Mouse (Mus musculus): ENCODE results near the gene Cdkn2c. TPM values are rescaled to one million over a fixed set of nuclear protein-coding genes. Genes with fewer than 3 reads are reported as not detected.
"Not testable (repeated sequence)": the region's sequence is repeated elsewhere in the genome, so short reads cannot be mapped to it uniquely, and the experiment has no call there.

The Cdkn2c gene
- 1 to 10 TPM; 3.4 to 4.5 TPM for total RNA-seq (2021)
- long read RNA-seq, experiment 1, partial matches to known transcripts = 0 of 2 reads
- long read RNA-seq, experiment 1, other reads (novel, unspliced or antisense) = 0 of 2 reads
- long read RNA-seq, experiment 2, partial matches to known transcripts = 0 of 6 reads
- long read RNA-seq, experiment 2, other reads (novel, unspliced or antisense) = 0 of 6 reads

GRCm38 (mm10) chr4:109666461-109667269, at the start of gene Cdkn2c:
Cdkn2c (minus strand) TSS chr4:109667189.
- intact Hi-C loops (cut with DNase I) = loop anchor here (1.0 kb wide), 1 partner anchor 10 kb away; the partner anchor contains the start of gene Faf1
- TF ChIP-seq CTCF (IDR thresholded peaks at IDR 0.05) = no peak; the same call in 1 of the 2 replicates
- DNase-seq (ENCODE audit: extremely low spot score in 1 of 2, low spot score in 2 of 2) = peak; percentile 70 to 71
- H3K4me3 ChIP-seq = peak within 1 kb of the TSS; percentile 76
- peak within 1 kb of the TSS; percentile 94 for H3K27ac ChIP-seq

- intact Hi-C loops (cut with DNase I) = no loop called here
- TF ChIP-seq CTCF (IDR thresholded peaks at IDR 0.05) = no peak
- DNase-seq (ENCODE audit: extremely low spot score in 1 of 2, low spot score in 2 of 2) = no peak
- no peak overlapping the region for H3K27ac ChIP-seq
- H3K4me3 ChIP-seq = no peak overlapping the region
Measured at GRCm38 (mm10) chr4:109705349-109705748, 38.4 kb upstream of the Cdkn2c start.

- DNase-seq (ENCODE audit: extremely low spot score in 1 of 2, low spot score in 2 of 2) = no peak
- TF ChIP-seq CTCF (IDR thresholded peaks at IDR 0.05) = peak; percentile 82
- intact Hi-C loops (cut with DNase I) = loop anchor here (2.0 to 5.0 kb wide), 2 partner anchors 126 to 199 kb away; no protein-coding TSS in a partner anchor
- Histone ChIP-seq H3K4me3 (no peak overlapping the region), H3K27ac (no peak overlapping the region)
Measured at GRCm38 (mm10) chr4:109703568-109703967, 36.6 kb upstream of the Cdkn2c start.

GRCm38 (mm10) chr4:109700727-109701126, 33.7 kb upstream of the Cdkn2c start:
- intact Hi-C loops (cut with DNase I) = loop anchor here (5.0 kb wide), 1 partner anchor 123 kb away; no protein-coding TSS in a partner anchor
- not testable (repeated sequence) for H3K4me3 ChIP-seq; DNase-seq (ENCODE audit: extremely low spot score in 1 of 2, low spot score in 2 of 2); H3K27ac ChIP-seq

GRCm38 (mm10) chr4:109692674-109693073, 25.7 kb upstream of the Cdkn2c start:
- intact Hi-C loops (cut with DNase I) = no loop called here
- no peak overlapping the region for H3K27ac ChIP-seq
- DNase-seq (ENCODE audit: extremely low spot score in 1 of 2, low spot score in 2 of 2) = no peak
- H3K4me3 ChIP-seq = no peak overlapping the region
- TF ChIP-seq CTCF (IDR thresholded peaks at IDR 0.05) = no peak

- no peak for TF ChIP-seq CTCF (IDR thresholded peaks at IDR 0.05)
- intact Hi-C loops (cut with DNase I) = no loop called here
- Histone ChIP-seq H3K27ac (no peak overlapping the region), H3K4me3 (no peak overlapping the region)
- DNase-seq (ENCODE audit: extremely low spot score in 1 of 2, low spot score in 2 of 2) = no peak
Measured at GRCm38 (mm10) chr4:109683561-109683960, 16.6 kb upstream of the Cdkn2c start.

- DNase-seq (ENCODE audit: extremely low spot score in 1 of 2, low spot score in 2 of 2) = no peak
- intact Hi-C loops (cut with DNase I) = no loop called here
- Histone ChIP-seq H3K27ac (peak overlapping the region; percentile 91), H3K4me3 (peak overlapping the region; percentile 91)
- no peak for TF ChIP-seq CTCF (IDR thresholded peaks at IDR 0.05)
Measured at GRCm38 (mm10) chr4:109677221-109677620, 10.2 kb upstream of the Cdkn2c start.

- Histone ChIP-seq H3K27ac (peak within 1 kb of the TSS; percentile 91), H3K4me3 (peak within 1 kb of the TSS; percentile 91)
- peak; percentile 46 for TF ChIP-seq CTCF (IDR thresholded peaks at IDR 0.05)
- DNase-seq (ENCODE audit: extremely low spot score in 1 of 2, low spot score in 2 of 2) = peak; percentile 97
- intact Hi-C loops (cut with DNase I) = loop anchor here (1.0 kb wide), 2 partner anchors 9 to 474 kb away; partner anchors contain the start of genes Cdkn2c and Osbpl9
Measured at GRCm38 (mm10) chr4:109676218-109677215, 9.5 kb upstream of the Cdkn2c start, which contains the start of gene Faf1. Faf1 (plus strand) TSS chr4:109676588.

GRCm38 (mm10) chr4:109674097-109674496, 7.1 kb upstream of the Cdkn2c start:
- TF ChIP-seq CTCF (IDR thresholded peaks at IDR 0.05) = no peak
- Histone ChIP-seq H3K27ac (no peak overlapping the region), H3K4me3 (no peak overlapping the region)
- DNase-seq (ENCODE audit: extremely low spot score in 1 of 2, low spot score in 2 of 2) = no peak
- intact Hi-C loops (cut with DNase I) = no loop called here

GRCm38 (mm10) chr4:109671941-109672340, 5.0 kb upstream of the Cdkn2c start:
- Histone ChIP-seq H3K4me3 (no peak overlapping the region), H3K27ac (no peak overlapping the region)
- no peak for DNase-seq (ENCODE audit: extremely low spot score in 1 of 2, low spot score in 2 of 2)
- intact Hi-C loops (cut with DNase I) = no loop called here
- no peak for TF ChIP-seq CTCF (IDR thresholded peaks at IDR 0.05)

- intact Hi-C loops (cut with DNase I) = no loop called here
- peak; percentile 59 for TF ChIP-seq CTCF (IDR thresholded peaks at IDR 0.05)
- no peak for DNase-seq (ENCODE audit: extremely low spot score in 1 of 2, low spot score in 2 of 2)
- Histone ChIP-seq H3K4me3 (no peak overlapping the region), H3K27ac (no peak overlapping the region)
Measured at GRCm38 (mm10) chr4:109670213-109670612, 3.2 kb upstream of the Cdkn2c start.

All from left cerebral cortex, adult 2 months (tissue).